Mouse (Mus musculus) cerebellum, postnatal 25 days (tissue): Measurements from ENCODE around the gene Chil5.
A peak's percentile ranks its signal among the peaks of the same experiment; 100 is the strongest.
"Not testable (repeated sequence)": the region's sequence is repeated elsewhere in the genome, so short reads cannot be mapped to it uniquely, and the experiment has no call there.

Experiments
- DNase-seq, 2 experiments: peaks; one replicate each; pipeline ENCODE4 v3.0.0; 2021; ENCODE audit warnings: mixed read lengths in 2 of 2

Gene Chil5

GRCm38 (mm10) chr3:106032781-106033180, at the start of gene Chil5:
Chil5 (minus strand) TSS chr3:106032814.
- peak in 1 of 2 experiments; percentile 24 for DNase-seq

- DNase-seq: no peak
Measured at GRCm38 (mm10) chr3:106074824-106075223, 42.2 kb upstream of the Chil5 start.

DNA sequence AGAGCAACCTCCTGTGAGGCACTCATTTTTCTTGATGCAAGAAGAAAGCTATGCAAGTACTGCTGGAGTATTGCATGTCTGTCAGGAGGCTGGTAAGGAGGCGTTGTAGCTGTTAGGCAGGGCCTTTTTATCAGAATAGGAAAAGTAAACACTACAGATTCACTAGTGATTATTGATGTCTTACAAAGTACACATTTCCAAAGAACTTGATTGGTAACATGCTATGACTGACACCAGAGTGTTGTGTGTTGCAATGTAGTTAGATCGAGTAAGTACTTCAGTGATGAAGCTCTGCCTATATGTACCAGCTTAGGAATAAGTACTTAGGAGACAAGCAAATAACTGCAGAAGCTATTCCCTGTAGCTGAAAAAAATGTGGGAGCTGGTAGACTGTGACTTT, 38.4 kb upstream of the Chil5 start:
- DNase-seq: no peak

DNA sequence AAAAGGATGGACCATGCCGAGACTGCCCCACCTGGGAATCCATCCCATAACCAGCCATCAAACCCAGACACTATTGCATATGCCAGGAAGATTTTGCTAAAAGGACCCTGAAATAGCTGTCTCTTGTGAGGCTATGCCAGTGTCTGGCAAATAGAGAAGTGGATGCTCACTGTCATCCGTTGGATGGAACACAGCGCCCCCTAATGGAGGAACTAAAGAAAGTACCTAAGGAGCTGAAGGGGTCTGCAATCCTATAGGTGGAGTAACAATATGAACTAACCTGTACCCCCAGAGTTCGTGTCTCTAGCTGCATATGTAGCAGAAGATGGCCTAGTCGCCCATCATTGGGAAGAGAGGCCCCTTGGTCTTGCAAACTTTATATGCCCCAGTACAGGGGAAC, 35.1 kb upstream of the Chil5 start:
- not testable (repeated sequence) for DNase-seq

- peak in 1 of 2 experiments; percentile 17 for DNase-seq
Measured at GRCm38 (mm10) chr3:106057966-106058365, 25.4 kb upstream of the Chil5 start.

GRCm38 (mm10) chr3:106051896-106052295, 19.3 kb upstream of the Chil5 start:
- DNase-seq: no peak

DNA sequence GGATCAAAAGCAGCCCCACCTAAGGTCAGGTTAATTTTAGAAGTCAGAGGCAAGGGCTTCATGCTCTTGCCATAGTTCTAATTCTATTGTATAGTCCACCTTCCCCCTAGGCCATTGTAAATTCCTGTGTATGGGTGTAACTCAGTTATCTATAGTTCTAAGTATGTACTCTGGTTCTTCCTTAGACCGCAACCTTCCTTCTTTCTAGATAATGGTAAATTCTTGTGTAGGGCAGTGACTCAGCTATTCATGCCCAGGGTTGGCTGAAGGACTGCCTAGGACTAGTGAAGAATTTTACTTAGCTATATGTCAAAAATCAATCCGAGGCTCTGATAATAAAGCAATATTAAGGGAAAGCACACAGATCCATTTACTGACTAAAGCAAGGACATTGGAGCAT, 7.7 kb upstream of the Chil5 start:
- no peak for DNase-seq

- no peak for DNase-seq
Measured at GRCm38 (mm10) chr3:106024135-106024534, 8.5 kb downstream of the Chil5 start.

GRCm38 (mm10) chr3:106021840-106022239, 10.8 kb downstream of the Chil5 start:
- peak in 1 of 2 experiments; percentile 40 for DNase-seq

DNA sequence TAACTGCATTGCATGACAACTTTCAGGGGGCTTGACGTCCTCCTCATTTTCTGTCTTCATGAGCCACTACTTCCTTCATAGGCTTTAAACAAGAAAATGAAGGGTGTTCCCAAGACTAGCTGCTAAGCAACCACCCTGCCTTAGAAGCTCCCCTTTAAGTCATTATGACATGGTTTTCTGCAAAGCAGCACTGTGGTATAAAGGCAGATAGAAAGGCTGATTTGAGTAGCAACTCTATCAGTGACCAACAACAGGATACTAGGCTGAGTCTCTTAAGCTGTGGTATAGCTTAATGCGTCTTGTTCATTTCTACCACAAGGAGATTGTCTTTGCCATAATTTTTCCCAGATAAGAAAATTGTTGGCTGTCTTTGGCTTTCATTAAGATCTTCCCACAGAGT, 18.1 kb downstream of the Chil5 start, which contains the start of gene Pifo:
Pifo (minus strand) TSS at position 101 of the 400 bp plus-strand sequence.
- no peak for DNase-seq

- not testable (repeated sequence) for DNase-seq
Measured at GRCm38 (mm10) chr3:106003360-106003759, 29.3 kb downstream of the Chil5 start.

DNA sequence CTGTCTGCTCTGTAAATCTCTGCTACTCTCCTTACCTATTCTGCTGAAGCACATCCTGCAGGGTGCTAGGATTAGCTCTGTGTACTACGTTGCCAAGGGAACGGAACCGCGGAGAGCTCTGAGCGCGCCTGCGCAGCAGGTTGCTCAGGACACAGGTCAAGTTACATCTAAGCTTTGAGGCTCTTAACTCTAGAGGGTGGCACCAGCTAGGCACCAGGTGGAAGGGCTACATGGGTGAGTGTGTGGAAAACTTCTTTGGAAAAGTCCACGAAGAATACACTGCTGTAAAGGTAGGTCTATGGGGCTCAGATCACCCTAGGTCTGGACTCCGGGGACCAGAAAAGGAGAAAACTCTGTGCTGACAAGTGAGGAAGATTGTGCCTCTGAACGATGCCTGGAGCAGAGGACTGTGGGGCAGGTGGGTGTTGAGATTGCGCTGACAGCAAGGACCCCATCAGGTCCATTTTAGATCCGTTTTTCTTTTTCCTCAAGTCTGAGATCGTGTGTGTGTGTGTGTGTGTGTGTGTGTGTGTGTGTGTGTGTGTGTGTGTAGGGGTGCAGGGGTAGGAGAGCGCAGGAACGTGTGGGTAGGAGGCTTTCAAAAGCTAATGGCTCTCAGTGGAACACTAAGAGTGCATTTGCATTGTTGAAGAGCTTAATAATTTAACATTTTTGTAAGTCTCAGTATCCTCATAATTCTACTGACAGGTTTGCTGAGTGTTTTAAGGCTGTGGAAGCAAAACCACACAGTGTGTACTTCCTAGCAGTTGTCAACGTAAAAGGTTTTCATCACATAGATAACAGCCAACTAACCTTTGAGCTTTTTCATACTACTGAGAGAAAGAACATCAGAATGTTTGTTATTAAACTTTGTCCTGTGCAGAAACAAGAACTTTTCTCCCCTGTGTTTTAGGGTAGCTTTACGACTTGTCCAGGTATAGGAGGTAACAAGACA, 30.9 kb downstream of the Chil5 start:
- DNase-seq: peak; percentile 12 to 28

- DNase-seq: no peak
Measured at GRCm38 (mm10) chr3:106000707-106001375, 31.8 kb downstream of the Chil5 start.

GRCm38 (mm10) chr3:105994730-105995129, 37.9 kb downstream of the Chil5 start:
- no peak for DNase-seq

DNA sequence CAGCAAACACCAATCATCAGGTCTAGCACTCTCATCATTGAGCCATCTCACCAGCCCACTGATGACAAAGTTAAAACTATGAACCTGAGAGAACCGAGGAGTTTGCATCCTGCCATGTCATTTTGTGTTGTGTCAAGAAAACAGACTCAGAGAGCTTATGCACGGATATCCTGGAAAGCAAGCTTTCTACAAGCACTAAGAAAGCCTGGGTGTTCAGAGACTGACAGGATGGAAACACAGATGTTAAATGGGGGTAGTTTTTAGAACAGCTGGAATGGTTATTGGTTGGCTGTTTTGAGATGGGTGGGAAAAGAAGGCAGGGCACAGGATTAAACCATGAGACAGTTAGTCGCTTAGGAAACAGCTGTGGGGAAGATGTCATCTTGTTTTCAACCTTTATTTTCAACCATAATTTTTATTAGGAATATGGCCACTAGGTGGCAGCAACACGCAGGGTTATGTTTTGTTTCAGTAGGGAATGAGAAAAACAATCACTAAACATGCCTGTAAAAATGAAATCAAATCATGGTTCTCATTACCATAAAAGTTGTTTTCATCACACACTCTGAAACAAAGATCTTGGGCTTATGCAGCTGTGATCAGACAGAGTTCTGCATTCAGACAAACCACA, 40.8 kb downstream of the Chil5 start:
- peak; percentile 30 to 65 for DNase-seq

- DNase-seq: not testable (repeated sequence)
Measured at GRCm38 (mm10) chr3:105989611-105990010, 43.0 kb downstream of the Chil5 start.

DNA sequence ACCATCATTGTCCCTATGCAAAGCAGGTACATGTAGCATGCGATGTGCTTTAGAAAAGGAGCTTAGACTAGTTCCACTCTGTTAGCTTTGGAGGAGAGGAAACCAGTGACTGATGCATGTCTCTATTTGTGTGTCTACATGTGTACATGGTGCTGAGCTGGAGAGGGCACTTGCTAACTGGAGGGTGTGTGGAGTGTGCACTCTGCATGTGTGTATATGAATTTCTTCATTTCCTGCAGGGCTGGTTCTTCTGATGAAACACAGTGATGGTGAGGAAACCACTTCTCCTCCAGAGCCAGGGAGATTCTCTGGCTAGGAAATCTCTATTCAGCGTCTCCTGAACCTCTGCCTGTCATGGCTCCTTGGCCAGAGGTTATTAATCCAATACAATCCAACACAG, 58.4 kb downstream of the Chil5 start:
- DNase-seq: no peak

- no peak for DNase-seq
Measured at GRCm38 (mm10) chr3:105973411-105973810, 59.2 kb downstream of the Chil5 start, which contains the start of gene Ovgp1. Ovgp1 (plus strand) TSS chr3:105973711.

- DNase-seq: no peak
Measured at GRCm38 (mm10) chr3:105971831-105972446, 60.7 kb downstream of the Chil5 start.
